Mouse (Mus musculus): ENCODE data around the gene Ahcyl1. TPM values are rescaled to one million over a fixed set of nuclear protein-coding genes. Genes with fewer than 3 reads are reported as not detected.
A peak's percentile ranks its signal among the peaks of the same experiment; 100 is the strongest.
"Not testable (repeated sequence)": the region's sequence is repeated elsewhere in the genome, so short reads cannot be mapped to it uniquely, and the experiment has no call there.

Gene Ahcyl1
- 92.3 and 92.4 TPM in 2 replicates for polyA plus RNA-seq (2016; fragmentation: Nextera tagmentation; extraction: Ambion mirVana)

GRCm38 (mm10) chr3:107695948-107696881, at the start of gene Ahcyl1:
Ahcyl1 (minus strand) TSS chr3:107696560.
- peaks cover 46% of the 10 kb centered on the region for H3K4me1 ChIP-seq
- no peaks in the 10 kb centered on the region; the same call in 1 of the 2 replicates for H3K27me3 ChIP-seq (ENCODE audit: poor library complexity, severe bottlenecking)
- H3K36me3 ChIP-seq (replicated peaks) = peaks cover 7% of the 10 kb centered on the region
- WGBS = under 1% methylated on average over 93 of the region's 93 CpGs
- peak within 1 kb of the TSS; percentile 78 for H3K4me3 ChIP-seq
- H3K27ac ChIP-seq = peak within 1 kb of the TSS; percentile 95
- no peaks in the 10 kb centered on the region for H3K9me3 ChIP-seq
- peak; percentile 100 for DNase-seq (ENCODE audit: extremely low spot score, low spot score)

GRCm38 (mm10) chr3:107746026-107746425, 49.7 kb upstream of the Ahcyl1 start:
- no peaks in the 10 kb centered on the region for H3K27me3 ChIP-seq (ENCODE audit: poor library complexity, severe bottlenecking)
- H3K9me3 ChIP-seq = no peaks in the 10 kb centered on the region

GRCm38 (mm10) chr3:107743650-107744049, 47.3 kb upstream of the Ahcyl1 start:
- Histone ChIP-seq H3K9me3 (no peaks in the 10 kb centered on the region), H3K36me3 (replicated peaks) (peaks cover 35% of the 10 kb centered on the region), H3K27me3 (ENCODE audit: poor library complexity, severe bottlenecking) (no peaks in the 10 kb centered on the region), H3K4me1 (peaks cover 45% of the 10 kb centered on the region), H3K4me3 (no peak overlapping the region), H3K27ac (peak overlapping the region; percentile 89)
- WGBS = 89% methylated on average over 1 of the region's 1 CpGs
- DNase-seq (ENCODE audit: extremely low spot score, low spot score) = peak; percentile 4

More at GRCm38 (mm10) chr3:107746026-107746425, 49.7 kb upstream of the Ahcyl1 start:
- Histone ChIP-seq H3K4me1 (peaks cover 26% of the 10 kb centered on the region), H3K4me3 (no peak overlapping the region), H3K36me3 (replicated peaks) (peaks cover 59% of the 10 kb centered on the region), H3K27ac (no peak overlapping the region)
- 83% methylated on average over 3 of the region's 3 CpGs for WGBS
- DNase-seq (ENCODE audit: extremely low spot score, low spot score) = no peak

GRCm38 (mm10) chr3:107743107-107743506, 46.7 kb upstream of the Ahcyl1 start:
- Histone ChIP-seq H3K9me3 (no peaks in the 10 kb centered on the region), H3K27ac (peak overlapping the region; percentile 89), H3K4me3 (no peak overlapping the region), H3K36me3 (replicated peaks) (peaks cover 30% of the 10 kb centered on the region), H3K27me3 (ENCODE audit: poor library complexity, severe bottlenecking) (no peaks in the 10 kb centered on the region), H3K4me1 (peaks cover 45% of the 10 kb centered on the region)
- 45% methylated on average over 3 of the region's 3 CpGs for WGBS
- DNase-seq (ENCODE audit: extremely low spot score, low spot score) = no peak

GRCm38 (mm10) chr3:107742071-107742710, 45.8 kb upstream of the Ahcyl1 start:
- H3K27ac ChIP-seq = peak overlapping the region; percentile 89
- 89% methylated on average over 10 of the region's 10 CpGs for WGBS
- no peaks in the 10 kb centered on the region for H3K9me3 ChIP-seq
- H3K4me1 ChIP-seq = peaks cover 45% of the 10 kb centered on the region
- no peak overlapping the region for H3K4me3 ChIP-seq
- peaks cover 27% of the 10 kb centered on the region for H3K36me3 ChIP-seq (replicated peaks)
- no peak for DNase-seq (ENCODE audit: extremely low spot score, low spot score)
- no peaks in the 10 kb centered on the region for H3K27me3 ChIP-seq (ENCODE audit: poor library complexity, severe bottlenecking)

GRCm38 (mm10) chr3:107741387-107741786, 45.0 kb upstream of the Ahcyl1 start:
- Histone ChIP-seq H3K36me3 (replicated peaks) (peaks cover 26% of the 10 kb centered on the region), H3K9me3 (no peaks in the 10 kb centered on the region), H3K4me3 (no peak overlapping the region), H3K4me1 (peaks cover 45% of the 10 kb centered on the region), H3K27me3 (ENCODE audit: poor library complexity, severe bottlenecking) (no peaks in the 10 kb centered on the region), H3K27ac (peak overlapping the region; percentile 89)
- no peak for DNase-seq (ENCODE audit: extremely low spot score, low spot score)

- Histone ChIP-seq H3K9me3 (no peaks in the 10 kb centered on the region), H3K36me3 (replicated peaks) (peaks cover 19% of the 10 kb centered on the region), H3K27me3 (ENCODE audit: poor library complexity, severe bottlenecking) (no peaks in the 10 kb centered on the region), H3K4me1 (peaks cover 45% of the 10 kb centered on the region), H3K27ac (peak overlapping the region; percentile 89), H3K4me3 (peak overlapping the region; percentile 11; the same call in 1 of the 2 replicates)
- DNase-seq (ENCODE audit: extremely low spot score, low spot score) = peak; percentile 75
- whole genome bisulfite sequencing = 5% methylated on average over 6 of the region's 6 CpGs
Measured at GRCm38 (mm10) chr3:107740578-107741207, 44.3 kb upstream of the Ahcyl1 start.

GRCm38 (mm10) chr3:107739966-107740365, 43.6 kb upstream of the Ahcyl1 start:
- Histone ChIP-seq H3K36me3 (replicated peaks) (peaks cover 13% of the 10 kb centered on the region), H3K27ac (peak overlapping the region; percentile 89), H3K27me3 (ENCODE audit: poor library complexity, severe bottlenecking) (no peaks in the 10 kb centered on the region), H3K4me3 (no peak overlapping the region), H3K4me1 (peaks cover 45% of the 10 kb centered on the region), H3K9me3 (no peaks in the 10 kb centered on the region)
- no peak for DNase-seq (ENCODE audit: extremely low spot score, low spot score)
- 76% methylated on average over 2 of the region's 2 CpGs for WGBS

GRCm38 (mm10) chr3:107739456-107739855, 43.1 kb upstream of the Ahcyl1 start:
- Histone ChIP-seq H3K9me3 (no peaks in the 10 kb centered on the region), H3K27me3 (ENCODE audit: poor library complexity, severe bottlenecking) (no peaks in the 10 kb centered on the region), H3K36me3 (replicated peaks) (peaks cover 13% of the 10 kb centered on the region), H3K4me3 (no peak overlapping the region), H3K27ac (peak overlapping the region; percentile 89), H3K4me1 (peaks cover 45% of the 10 kb centered on the region)
- no peak for DNase-seq (ENCODE audit: extremely low spot score, low spot score)
- WGBS = 90% methylated on average over 3 of the region's 3 CpGs

GRCm38 (mm10) chr3:107738620-107739019, 42.3 kb upstream of the Ahcyl1 start:
- H3K27ac ChIP-seq = 0 out of 2 replicates have a peak overlapping the region, but pooled peaks have one; percentile 44
- H3K36me3 ChIP-seq (replicated peaks) = peaks cover 13% of the 10 kb centered on the region
- WGBS = 83% methylated on average over 1 of the region's 1 CpGs
- DNase-seq (ENCODE audit: extremely low spot score, low spot score) = no peak
- peaks cover 45% of the 10 kb centered on the region for H3K4me1 ChIP-seq
- no peaks in the 10 kb centered on the region for H3K27me3 ChIP-seq (ENCODE audit: poor library complexity, severe bottlenecking)
- no peaks in the 10 kb centered on the region for H3K9me3 ChIP-seq
- no peak overlapping the region for H3K4me3 ChIP-seq

- DNase-seq (ENCODE audit: extremely low spot score, low spot score) = no peak
- Histone ChIP-seq H3K4me3 (no peak overlapping the region), H3K36me3 (replicated peaks) (peaks cover 8% of the 10 kb centered on the region), H3K27ac (no peak overlapping the region), H3K27me3 (ENCODE audit: poor library complexity, severe bottlenecking) (no peaks in the 10 kb centered on the region), H3K4me1 (peaks cover 36% of the 10 kb centered on the region), H3K9me3 (no peaks in the 10 kb centered on the region)
- WGBS = 88% methylated on average over 1 of the region's 1 CpGs
Measured at GRCm38 (mm10) chr3:107737609-107738190, 41.3 kb upstream of the Ahcyl1 start.

- H3K4me1 ChIP-seq = peaks cover 15% of the 10 kb centered on the region
- WGBS = 93% methylated on average over 13 of the region's 13 CpGs
- not testable (repeated sequence) for H3K9me3 ChIP-seq; H3K27me3 ChIP-seq (ENCODE audit: poor library complexity, severe bottlenecking); DNase-seq (ENCODE audit: extremely low spot score, low spot score); H3K27ac ChIP-seq; H3K36me3 ChIP-seq (replicated peaks); H3K4me3 ChIP-seq
Measured at GRCm38 (mm10) chr3:107735620-107736019, 39.3 kb upstream of the Ahcyl1 start.
